Mouse (Mus musculus): ENCODE results near the gene Tgm6. TPM values are rescaled to one million over a fixed set of nuclear protein-coding genes. Genes with fewer than 3 reads are reported as not detected.

Gene Tgm6
- total RNA-seq (2014; rRNA removed) (not detected in 2 replicates), polyA plus RNA-seq (2012; rRNA removed) (not detected in 2 replicates)

DNA sequence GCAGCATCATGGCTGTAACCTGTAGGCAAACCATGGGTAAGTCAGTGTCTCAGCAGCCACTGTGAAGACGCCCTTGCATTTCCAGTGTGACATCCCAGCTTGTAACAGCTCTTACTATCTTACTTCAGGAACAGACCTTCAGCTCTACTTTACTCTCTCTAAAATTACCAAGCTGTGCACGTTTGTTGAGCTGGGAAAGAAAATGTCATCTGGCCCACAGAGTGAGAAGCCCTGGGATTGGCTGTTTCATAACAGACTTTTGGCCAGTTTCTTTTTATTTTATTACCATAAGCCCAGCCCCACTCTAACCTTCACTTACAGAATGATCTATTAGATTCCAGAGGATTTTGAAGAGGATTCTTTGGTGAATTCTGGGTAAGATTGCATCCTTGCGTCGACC lies at the start of gene Tgm6:
Gene Tgm6 (plus strand): TSS at position 301 of the 400 bp plus-strand sequence.
- no peak within 1 kb of the TSS for H3K9ac ChIP-seq (ENCODE audit: low read depth, low read length)
- 65% methylated on average over 4 of the region's 4 CpGs for WGBS
- H3K79me2 ChIP-seq (ENCODE audit: control insufficient read depth, insufficient read depth, low read length) = no peaks in the 10 kb centered on the region
- no peak within 1 kb of the TSS for H3K27ac ChIP-seq (replicated peaks; ENCODE audit: insufficient read depth, low read depth, low read length)
- no peak for TF ChIP-seq CTCF (IDR thresholded peaks at IDR 0.05; ENCODE audit: low read depth, low read length)
- no peak for TF ChIP-seq POLR2A (IDR thresholded peaks at IDR 0.05; ENCODE audit: extremely low read depth, insufficient read depth, low read length)
- H3K4me3 ChIP-seq (ENCODE audit: insufficient read depth, low read depth, low read length) = no peak within 1 kb of the TSS
- H3K4me1 ChIP-seq (ENCODE audit: control insufficient read depth, insufficient read depth, low read length) = no peaks in the 10 kb centered on the region
- no peak for DNase-seq (ENCODE audit: extremely low read depth, low read depth, low spot score)
- H3K27me3 ChIP-seq (ENCODE audit: control insufficient read depth, insufficient read depth, low read length) = no peaks in the 10 kb centered on the region; the same call in 1 of the 2 replicates
- H3K36me3 ChIP-seq (ENCODE audit: control insufficient read depth, insufficient read depth, low read length) = no peaks in the 10 kb centered on the region

DNA sequence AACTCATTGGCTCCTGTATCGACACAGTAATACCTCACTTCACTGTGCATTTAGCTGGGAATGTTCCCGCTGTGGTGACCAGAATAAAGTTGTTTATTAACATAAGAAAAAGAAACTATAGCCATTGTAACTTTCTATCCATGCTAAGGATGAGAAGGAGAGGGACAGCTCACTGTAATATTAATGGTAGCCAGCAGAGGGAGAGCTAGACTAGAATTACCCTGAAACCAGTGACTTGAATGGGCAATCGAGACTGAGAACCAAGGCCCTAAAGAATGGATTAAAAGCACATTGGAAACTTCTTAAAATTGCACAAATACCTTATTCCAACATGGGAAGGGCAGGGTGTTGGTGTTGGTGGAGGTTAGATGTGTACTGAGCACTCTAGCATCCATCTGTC lies 44.0 kb upstream of the Tgm6 start:
- TF ChIP-seq CTCF (IDR thresholded peaks at IDR 0.05; ENCODE audit: low read depth, low read length) (0 out of 2 replicates have a peak, but pooled peaks have one; percentile 26), POLR2A (IDR thresholded peaks at IDR 0.05; ENCODE audit: extremely low read depth, insufficient read depth, low read length) (no peak)
- no peaks in the 10 kb centered on the region for H3K27me3 ChIP-seq (ENCODE audit: control insufficient read depth, insufficient read depth, low read length)

DNA sequence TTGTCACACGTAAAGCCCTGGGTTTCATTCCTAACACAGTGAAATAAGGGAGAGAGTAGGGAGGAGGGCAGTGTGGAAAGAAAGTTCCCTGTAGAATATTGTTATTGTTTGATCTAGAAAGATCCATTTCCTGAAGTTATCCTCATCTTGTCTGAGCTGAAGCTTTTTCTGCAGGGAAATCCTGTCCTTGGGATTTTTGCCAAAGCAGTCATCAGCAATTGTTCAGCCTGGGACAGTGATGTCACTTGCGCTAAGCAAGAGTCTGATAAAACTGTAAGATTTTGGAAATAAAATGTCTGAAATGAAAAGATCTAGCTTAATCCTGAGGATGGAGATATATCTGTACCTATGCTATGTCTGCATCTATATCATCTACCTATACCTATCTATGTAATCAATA lies 41.8 kb upstream of the Tgm6 start:
- Histone ChIP-seq H3K36me3 (ENCODE audit: control insufficient read depth, insufficient read depth, low read length) (no peaks in the 10 kb centered on the region), H3K27me3 (ENCODE audit: control insufficient read depth, insufficient read depth, low read length) (no peaks in the 10 kb centered on the region), H3K79me2 (ENCODE audit: control insufficient read depth, insufficient read depth, low read length) (no peaks in the 10 kb centered on the region), H3K27ac (replicated peaks; ENCODE audit: insufficient read depth, low read depth, low read length) (no peak overlapping the region), H3K4me3 (ENCODE audit: insufficient read depth, low read depth, low read length) (no peak overlapping the region), H3K4me1 (ENCODE audit: control insufficient read depth, insufficient read depth, low read length) (no peaks in the 10 kb centered on the region), H3K9ac (ENCODE audit: low read depth, low read length) (no peak overlapping the region)
- no peak for TF ChIP-seq CTCF (IDR thresholded peaks at IDR 0.05; ENCODE audit: low read depth, low read length)
- no peak for TF ChIP-seq POLR2A (IDR thresholded peaks at IDR 0.05; ENCODE audit: extremely low read depth, insufficient read depth, low read length)
- WGBS = 75% methylated on average over 2 of the region's 2 CpGs
- no peak for DNase-seq (ENCODE audit: extremely low read depth, low read depth, low spot score)

More for the DNA sequence above, 44.0 kb upstream of the Tgm6 start:
- no peak overlapping the region for H3K4me3 ChIP-seq (ENCODE audit: insufficient read depth, low read depth, low read length)
- WGBS = 20% methylated on average over 3 of the region's 3 CpGs
- no peak overlapping the region for H3K27ac ChIP-seq (replicated peaks; ENCODE audit: insufficient read depth, low read depth, low read length)
- H3K4me1 ChIP-seq (ENCODE audit: control insufficient read depth, insufficient read depth, low read length) = no peaks in the 10 kb centered on the region
- DNase-seq (ENCODE audit: extremely low read depth, low read depth, low spot score) = peak; percentile 20
- no peaks in the 10 kb centered on the region for H3K36me3 ChIP-seq (ENCODE audit: control insufficient read depth, insufficient read depth, low read length)
- H3K9ac ChIP-seq (ENCODE audit: low read depth, low read length) = no peak overlapping the region
- H3K79me2 ChIP-seq (ENCODE audit: control insufficient read depth, insufficient read depth, low read length) = no peaks in the 10 kb centered on the region

DNA sequence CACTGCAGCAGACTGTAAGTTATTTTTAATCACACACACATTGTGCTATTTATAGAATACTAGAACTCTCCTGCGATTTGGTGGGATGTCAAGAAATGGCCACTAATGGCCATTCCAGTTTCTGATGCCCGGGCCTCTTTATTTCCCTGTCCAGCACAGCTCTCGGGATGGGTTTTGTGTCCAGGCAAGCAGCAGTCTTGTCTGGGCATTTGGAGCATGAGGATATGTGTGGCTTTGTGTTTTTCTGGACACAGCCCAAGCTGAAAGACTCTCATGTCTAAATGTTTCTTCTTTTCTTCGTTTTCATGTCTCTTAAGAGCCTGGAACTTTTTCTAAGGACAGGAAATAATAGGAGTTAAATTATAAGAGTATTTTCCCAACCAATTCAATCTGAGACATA lies 588 bp downstream of the Tgm6 start:
- WGBS = 78% methylated on average over 4 of the region's 4 CpGs
- no peak for DNase-seq (ENCODE audit: extremely low read depth, low read depth, low spot score)
- H3K9ac ChIP-seq (ENCODE audit: low read depth, low read length) = no peak overlapping the region

DNA sequence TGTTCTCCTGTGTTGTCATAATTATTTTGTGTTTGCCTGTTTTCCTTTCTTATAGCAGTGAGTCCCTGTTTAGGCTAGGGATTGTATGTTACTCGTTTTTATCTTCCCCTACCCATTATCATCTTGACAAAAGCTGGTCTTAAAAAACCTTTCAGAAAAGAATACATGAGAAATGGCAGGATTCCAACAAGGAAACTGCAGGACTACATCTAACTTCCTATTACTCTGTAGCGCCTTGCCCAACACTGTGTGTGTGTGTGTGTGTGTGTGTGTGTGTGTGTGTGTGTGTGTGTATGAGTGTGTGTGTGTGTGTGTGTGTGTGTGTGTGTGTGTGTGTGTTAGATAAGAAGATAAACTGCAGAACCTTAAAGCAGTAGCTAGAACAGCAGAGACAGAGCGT lies 1.2 kb downstream of the Tgm6 start:
- Histone ChIP-seq H3K79me2 (ENCODE audit: control insufficient read depth, insufficient read depth, low read length) (no peaks in the 10 kb centered on the region), H3K36me3 (ENCODE audit: control insufficient read depth, insufficient read depth, low read length) (no peaks in the 10 kb centered on the region), H3K27ac (replicated peaks; ENCODE audit: insufficient read depth, low read depth, low read length) (no peak overlapping the region), H3K27me3 (ENCODE audit: control insufficient read depth, insufficient read depth, low read length) (no peaks in the 10 kb centered on the region; the same call in 1 of the 2 replicates), H3K9ac (ENCODE audit: low read depth, low read length) (no peak overlapping the region), H3K4me1 (ENCODE audit: control insufficient read depth, insufficient read depth, low read length) (no peaks in the 10 kb centered on the region), H3K4me3 (ENCODE audit: insufficient read depth, low read depth, low read length) (no peak overlapping the region)
- TF ChIP-seq CTCF (IDR thresholded peaks at IDR 0.05; ENCODE audit: low read depth, low read length) = no peak
- TF ChIP-seq POLR2A (IDR thresholded peaks at IDR 0.05; ENCODE audit: extremely low read depth, insufficient read depth, low read length) = no peak
- DNase-seq (ENCODE audit: extremely low read depth, low read depth, low spot score) = no peak
- WGBS = 56% methylated on average over 3 of the region's 3 CpGs

More for the DNA sequence above, 588 bp downstream of the Tgm6 start:
- Histone ChIP-seq H3K27ac (replicated peaks; ENCODE audit: insufficient read depth, low read depth, low read length) (no peak overlapping the region), H3K27me3 (ENCODE audit: control insufficient read depth, insufficient read depth, low read length) (no peaks in the 10 kb centered on the region; the same call in 1 of the 2 replicates), H3K4me1 (ENCODE audit: control insufficient read depth, insufficient read depth, low read length) (no peaks in the 10 kb centered on the region), H3K79me2 (ENCODE audit: control insufficient read depth, insufficient read depth, low read length) (no peaks in the 10 kb centered on the region), H3K36me3 (ENCODE audit: control insufficient read depth, insufficient read depth, low read length) (no peaks in the 10 kb centered on the region), H3K4me3 (ENCODE audit: insufficient read depth, low read depth, low read length) (no peak overlapping the region)
- TF ChIP-seq CTCF (IDR thresholded peaks at IDR 0.05; ENCODE audit: low read depth, low read length) (no peak), POLR2A (IDR thresholded peaks at IDR 0.05; ENCODE audit: extremely low read depth, insufficient read depth, low read length) (no peak)

DNA sequence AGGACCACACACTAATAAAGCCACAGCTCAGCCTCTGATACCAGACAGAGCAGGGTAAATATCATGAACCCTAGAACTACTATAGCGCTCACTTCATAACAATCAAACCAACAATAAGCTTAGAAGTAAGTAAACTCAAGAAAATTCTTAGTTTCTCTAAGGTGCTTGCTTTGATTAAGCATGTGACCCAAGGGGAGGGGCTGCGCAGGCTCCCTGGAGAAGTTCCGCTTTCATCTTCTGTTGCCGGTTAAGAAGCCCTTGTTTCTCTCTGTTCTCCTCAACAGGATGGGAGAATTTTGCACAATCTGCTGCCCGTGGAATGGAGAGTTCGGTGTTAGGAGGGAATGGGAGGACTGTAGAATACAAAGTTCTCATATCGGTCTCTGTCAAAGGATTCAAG lies 6.4 kb downstream of the Tgm6 start:
- Histone ChIP-seq H3K4me1 (ENCODE audit: control insufficient read depth, insufficient read depth, low read length) (no peaks in the 10 kb centered on the region), H3K27ac (replicated peaks; ENCODE audit: insufficient read depth, low read depth, low read length) (no peak overlapping the region), H3K9ac (ENCODE audit: low read depth, low read length) (no peak overlapping the region), H3K36me3 (ENCODE audit: control insufficient read depth, insufficient read depth, low read length) (no peaks in the 10 kb centered on the region), H3K4me3 (ENCODE audit: insufficient read depth, low read depth, low read length) (no peak overlapping the region), H3K27me3 (ENCODE audit: control insufficient read depth, insufficient read depth, low read length) (no peaks in the 10 kb centered on the region), H3K79me2 (ENCODE audit: control insufficient read depth, insufficient read depth, low read length) (no peaks in the 10 kb centered on the region)
- TF ChIP-seq POLR2A (IDR thresholded peaks at IDR 0.05; ENCODE audit: extremely low read depth, insufficient read depth, low read length) (no peak), CTCF (IDR thresholded peaks at IDR 0.05; ENCODE audit: low read depth, low read length) (no peak)
- no peak for DNase-seq (ENCODE audit: extremely low read depth, low read depth, low spot score)
- WGBS = 75% methylated on average over 7 of the region's 7 CpGs

Measured in liver, adult 2 months (tissue).